Comparison of ENCODE assay signal across 8 mouse cellular contexts in genomic region chr7:139187771-139188633, GRCm38 (mm10). TPM values are rescaled to one million over a fixed set of nuclear protein-coding genes. Genes with fewer than 3 reads are reported as not detected.
A peak's percentile ranks its signal among the peaks of the same experiment; 100 is the strongest.
DNase-seq lines count a peak whose midpoint lies in the region; ATAC-seq lines count a peak whose summit lies in the region.

No protein-coding gene starts in this region.

- WGBS in forebrain, embryonic 14.5 days = under 1% methylated on average over 90 of the region's 94 CpGs
- 0% methylated on average over 82 of the region's 94 CpGs for WGBS in neural tube, embryonic 14.5 days

- peak overlapping the region; percentile 72 for H3K9ac ChIP-seq in forebrain, embryonic 14.5 days (ENCODE audit: low read length)
- peak overlapping the region; percentile 69 for H3K9ac ChIP-seq in neural tube, embryonic 14.5 days (replicated peaks; ENCODE audit: low read depth, low read length)

- peak; percentile 48 for DNase-seq in ES-CJ7 (ENCODE audit: low read depth, low spot score)
- DNase-seq in forebrain, embryonic 14.5 days (ENCODE audit: low spot score) = peak; percentile 75
- peak; percentile 73 to 78 for DNase-seq in heart, postnatal 10 days
- DNase-seq in kidney, postnatal 25 days = peak; percentile 81 to 83
- peak; percentile 67 for DNase-seq in lung, adult 18-20 months
- DNase-seq in thymus, postnatal 14 days = peak; percentile 31

- H3K9me3 ChIP-seq in forebrain, embryonic 14.5 days (replicated peaks; ENCODE audit: control insufficient read depth, low read length) = no peaks in the 10 kb centered on the region
- no peaks in the 10 kb centered on the region for H3K9me3 ChIP-seq in neural tube, embryonic 14.5 days (ENCODE audit: control insufficient read depth, low read length)

- peaks cover 25% of the 10 kb centered on the region for H3K27me3 ChIP-seq in forebrain, embryonic 14.5 days (replicated peaks; ENCODE audit: control insufficient read depth, insufficient read depth, low read length)
- peaks cover 7% of the 10 kb centered on the region; the same call in 1 of the 2 replicates for H3K27me3 ChIP-seq in neural tube, embryonic 14.5 days (ENCODE audit: control insufficient read depth, insufficient read depth, low read length)

- H3K4me1 ChIP-seq in forebrain, embryonic 14.5 days (ENCODE audit: control insufficient read depth, insufficient read depth, low read length) = peaks cover 3% of the 10 kb centered on the region; the same call in 1 of the 2 replicates
- H3K4me1 ChIP-seq in neural tube, embryonic 14.5 days (ENCODE audit: control insufficient read depth, insufficient read depth, low read length) = peaks cover 9% of the 10 kb centered on the region; the same call in 1 of the 2 replicates

- peak overlapping the region; percentile 64 for H3K4me3 ChIP-seq in forebrain, embryonic 14.5 days (ENCODE audit: low read depth, low read length)
- peak overlapping the region; percentile 78 for H3K4me3 ChIP-seq in neural tube, embryonic 14.5 days (ENCODE audit: low read depth, low read length)

- peak overlapping the region; percentile 92 for H3K4me2 ChIP-seq in forebrain, embryonic 14.5 days (ENCODE audit: low read length)
- peak overlapping the region; percentile 82 for H3K4me2 ChIP-seq in neural tube, embryonic 14.5 days (ENCODE audit: low read depth, low read length)

- H3K27ac ChIP-seq in forebrain, embryonic 14.5 days (ENCODE audit: low read depth, low read length) = no peak overlapping the region
- peak overlapping the region; percentile 62 for H3K27ac ChIP-seq in neural tube, embryonic 14.5 days (ENCODE audit: low read depth, low read length)

- peak; percentile 81; the same call in 1 of the 2 replicates for ATAC-seq in cerebellum, adult (ENCODE audit: insufficient number of reproducible peaks, low FRiP score, low TSS enrichment)
- ATAC-seq in forebrain, embryonic 14.5 days = peak; percentile 95
- ATAC-seq in neural tube, embryonic 14.5 days (ENCODE audit: low read depth) = peak; percentile 93

- H3K36me3 ChIP-seq in forebrain, embryonic 14.5 days (ENCODE audit: control insufficient read depth, insufficient read depth, low read length) = no peaks in the 10 kb centered on the region
- no peaks in the 10 kb centered on the region for H3K36me3 ChIP-seq in neural tube, embryonic 14.5 days (ENCODE audit: control insufficient read depth, insufficient read depth, low read length)

- intact Hi-C loops in heart, postnatal 10 days (cut with DNase I) = loop anchor here (5.0 kb wide), 1 partner anchor 41 kb away; no protein-coding TSS in a partner anchor

RNA-seq across cellular contexts. Expression of gene Lrrc27, which starts 24.8 kb away (rescaled TPM):
- polyA plus RNA-seq in forebrain, embryonic 14.5 days (2014; fragmentation: Nextera tagmentation; extraction: Ambion mirVana) = 4.8 and 4.9 TPM in 2 replicates
- 10 to 100 TPM in 1 of 2 experiments, 1 to 10 TPM in 1; 9.3 to 10.0 TPM for total RNA-seq in heart, postnatal 10 days (2021)
- 5.1 and 6.9 TPM in 2 replicates for polyA plus RNA-seq in neural tube, embryonic 14.5 days (2014; fragmentation: Nextera tagmentation; extraction: Ambion mirVana)

RNA-seq across cellular contexts. Expression of gene Stk32c, which starts 25.1 kb away (rescaled TPM):
- polyA plus RNA-seq in forebrain, embryonic 14.5 days (2014; fragmentation: Nextera tagmentation; extraction: Ambion mirVana) = 1.5 TPM in 2 replicates
- 1 to 10 TPM; 2.8 to 4.6 TPM for total RNA-seq in heart, postnatal 10 days (2021)
- polyA plus RNA-seq in neural tube, embryonic 14.5 days (2014; fragmentation: Nextera tagmentation; extraction: Ambion mirVana) = 1.5 and 1.7 TPM in 2 replicates

Comparison
In these comparisons a context has a peak if more than half of its experiments do, and no peak if none do; other contexts are left out.
1. DNase-seq: peak in every context shown above with its lines; median percentile 82 in kidney, postnatal 25 days; 76 in heart, postnatal 10 days; 75 in forebrain, embryonic 14.5 days; 67 in lung, adult 18-20 months; 48 in ES-CJ7; 31 in thymus, postnatal 14 days.